Mouse (Mus musculus): ENCODE measurements at regions not wholly inside any gene's neighbourhood (a gene's known extent, or its start where the extent isn't known, plus 50 kb on each side); places are given as distances from the start of the nearest gene placed in this dataset.

- H3K4me1 ChIP-seq (ENCODE audit: insufficient read depth, low read length), result no peaks in the 10 kb centered on the region
- H3K27ac ChIP-seq (ENCODE audit: low read length), result no peak overlapping the region
- no peak overlapping the region for H3K4me3 ChIP-seq (ENCODE audit: low read length)
- no peaks in the 10 kb centered on the region for H3K36me3 ChIP-seq (ENCODE audit: insufficient read depth, low read length)
- 96% methylated on average over 3 of the region's 3 CpGs for WGBS
- H3K4me2 ChIP-seq (replicated peaks; ENCODE audit: low read depth, low read length), result no peak overlapping the region
- H3K9ac ChIP-seq (replicated peaks; ENCODE audit: low read length), result no peak overlapping the region
- no peaks in the 10 kb centered on the region for H3K9me3 ChIP-seq (ENCODE audit: low read length)
- ATAC-seq (ENCODE audit: low FRiP score, low TSS enrichment), result no peak
- H3K27me3 ChIP-seq (ENCODE audit: insufficient read depth, low read length), result no peaks in the 10 kb centered on the region
These were observed 253.3 kb upstream of the Ptbp2 start for GRCm38 (mm10) chr3:120037526-120037925.

- Histone ChIP-seq H3K9me3 (ENCODE audit: low read length) (no peaks in the 10 kb centered on the region), H3K27me3 (ENCODE audit: insufficient read depth, low read length) (no peaks in the 10 kb centered on the region), H3K9ac (replicated peaks; ENCODE audit: low read length) (no peak overlapping the region), H3K4me2 (replicated peaks; ENCODE audit: low read depth, low read length) (no peak overlapping the region), H3K4me3 (ENCODE audit: low read length) (no peak overlapping the region), H3K4me1 (ENCODE audit: insufficient read depth, low read length) (no peaks in the 10 kb centered on the region), H3K36me3 (ENCODE audit: insufficient read depth, low read length) (no peaks in the 10 kb centered on the region), H3K27ac (ENCODE audit: low read length) (no peak overlapping the region)
- WGBS, result 89% methylated on average over 10 of the region's 10 CpGs
- no peak for ATAC-seq (ENCODE audit: low FRiP score, low TSS enrichment)
These were observed 235.8 kb upstream of the Ptbp2 start for GRCm38 (mm10) chr3:120019826-120020683.

GRCm38 (mm10) chr3:120015376-120015775 is 231.1 kb upstream of the Ptbp2 start:
- ATAC-seq (ENCODE audit: low FRiP score, low TSS enrichment), result no peak
- Histone ChIP-seq H3K4me1 (ENCODE audit: insufficient read depth, low read length) (no peaks in the 10 kb centered on the region), H3K9me3 (ENCODE audit: low read length) (no peaks in the 10 kb centered on the region), H3K27me3 (ENCODE audit: insufficient read depth, low read length) (no peaks in the 10 kb centered on the region), H3K27ac (ENCODE audit: low read length) (no peak overlapping the region), H3K4me3 (ENCODE audit: low read length) (no peak overlapping the region), H3K4me2 (replicated peaks; ENCODE audit: low read depth, low read length) (no peak overlapping the region), H3K36me3 (ENCODE audit: insufficient read depth, low read length) (no peaks in the 10 kb centered on the region), H3K9ac (replicated peaks; ENCODE audit: low read length) (no peak overlapping the region)
- WGBS, result 80% methylated on average over 7 of the region's 7 CpGs

GRCm38 (mm10) chr3:120011861-120012260 is 227.6 kb upstream of the Ptbp2 start:
- whole genome bisulfite sequencing, result 36% methylated on average over 3 of the region's 3 CpGs
- ATAC-seq (ENCODE audit: low FRiP score, low TSS enrichment), result no peak
- Histone ChIP-seq H3K9ac (replicated peaks; ENCODE audit: low read length) (no peak overlapping the region), H3K36me3 (ENCODE audit: insufficient read depth, low read length) (no peaks in the 10 kb centered on the region), H3K4me3 (ENCODE audit: low read length) (no peak overlapping the region), H3K4me2 (replicated peaks; ENCODE audit: low read depth, low read length) (no peak overlapping the region), H3K27ac (ENCODE audit: low read length) (no peak overlapping the region), H3K9me3 (ENCODE audit: low read length) (no peaks in the 10 kb centered on the region), H3K4me1 (ENCODE audit: insufficient read depth, low read length) (no peaks in the 10 kb centered on the region), H3K27me3 (ENCODE audit: insufficient read depth, low read length) (no peaks in the 10 kb centered on the region)

- no peak overlapping the region for H3K4me3 ChIP-seq (ENCODE audit: low read length)
- H3K9me3 ChIP-seq (ENCODE audit: low read length), result no peaks in the 10 kb centered on the region
- H3K27ac ChIP-seq (ENCODE audit: low read length), result no peak overlapping the region
- no peaks in the 10 kb centered on the region for H3K27me3 ChIP-seq (ENCODE audit: insufficient read depth, low read length)
- no peaks in the 10 kb centered on the region for H3K36me3 ChIP-seq (ENCODE audit: insufficient read depth, low read length)
- H3K4me1 ChIP-seq (ENCODE audit: insufficient read depth, low read length), result no peaks in the 10 kb centered on the region
- no peak overlapping the region for H3K4me2 ChIP-seq (replicated peaks; ENCODE audit: low read depth, low read length)
- WGBS, result 89% methylated on average over 3 of the region's 3 CpGs
- no peak for ATAC-seq (ENCODE audit: low FRiP score, low TSS enrichment)
- no peak overlapping the region for H3K9ac ChIP-seq (replicated peaks; ENCODE audit: low read length)
These were observed 223.8 kb upstream of the Ptbp2 start for GRCm38 (mm10) chr3:120008110-120008509.

GRCm38 (mm10) chr3:120004588-120004987 is 220.3 kb upstream of the Ptbp2 start:
- Histone ChIP-seq H3K4me1 (ENCODE audit: insufficient read depth, low read length) (no peaks in the 10 kb centered on the region), H3K9me3 (ENCODE audit: low read length) (no peaks in the 10 kb centered on the region), H3K9ac (replicated peaks; ENCODE audit: low read length) (no peak overlapping the region), H3K27me3 (ENCODE audit: insufficient read depth, low read length) (no peaks in the 10 kb centered on the region), H3K36me3 (ENCODE audit: insufficient read depth, low read length) (no peaks in the 10 kb centered on the region), H3K4me2 (replicated peaks; ENCODE audit: low read depth, low read length) (no peak overlapping the region), H3K27ac (ENCODE audit: low read length) (no peak overlapping the region), H3K4me3 (ENCODE audit: low read length) (no peak overlapping the region)
- 87% methylated on average over 3 of the region's 3 CpGs for WGBS
- ATAC-seq (ENCODE audit: low FRiP score, low TSS enrichment), result no peak

GRCm38 (mm10) chr3:120000281-120000680 is 216.0 kb upstream of the Ptbp2 start:
- WGBS, result 65% methylated on average over 5 of the region's 5 CpGs

GRCm38 (mm10) chr3:119996258-119996988 is 212.2 kb upstream of the Ptbp2 start:
- ATAC-seq (ENCODE audit: low FRiP score, low TSS enrichment), result 0 out of 2 replicates have a peak, but pooled peaks have one; percentile 27
- H3K27me3 ChIP-seq (ENCODE audit: insufficient read depth, low read length), result no peaks in the 10 kb centered on the region
- 60% methylated on average over 9 of the region's 9 CpGs for WGBS
- H3K9ac ChIP-seq (replicated peaks; ENCODE audit: low read length), result no peak overlapping the region
- no peak overlapping the region for H3K4me2 ChIP-seq (replicated peaks; ENCODE audit: low read depth, low read length)
- H3K27ac ChIP-seq (ENCODE audit: low read length), result no peak overlapping the region
- no peaks in the 10 kb centered on the region; the same call in 1 of the 2 replicates for H3K4me1 ChIP-seq (ENCODE audit: insufficient read depth, low read length)
- H3K4me3 ChIP-seq (ENCODE audit: low read length), result no peak overlapping the region
- H3K36me3 ChIP-seq (ENCODE audit: insufficient read depth, low read length), result no peaks in the 10 kb centered on the region
- no peaks in the 10 kb centered on the region for H3K9me3 ChIP-seq (ENCODE audit: low read length)

More at GRCm38 (mm10) chr3:120000281-120000680, 216.0 kb upstream of the Ptbp2 start:
- no peak overlapping the region for H3K9ac ChIP-seq (replicated peaks; ENCODE audit: low read length)
- no peaks in the 10 kb centered on the region for H3K36me3 ChIP-seq (ENCODE audit: insufficient read depth, low read length)
- H3K27me3 ChIP-seq (ENCODE audit: insufficient read depth, low read length), result no peaks in the 10 kb centered on the region
- no peak overlapping the region for H3K4me3 ChIP-seq (ENCODE audit: low read length)
- no peak overlapping the region for H3K27ac ChIP-seq (ENCODE audit: low read length)
- ATAC-seq (ENCODE audit: low FRiP score, low TSS enrichment), result no peak
- no peak overlapping the region for H3K4me2 ChIP-seq (replicated peaks; ENCODE audit: low read depth, low read length)
- H3K9me3 ChIP-seq (ENCODE audit: low read length), result no peaks in the 10 kb centered on the region
- H3K4me1 ChIP-seq (ENCODE audit: insufficient read depth, low read length), result no peaks in the 10 kb centered on the region; the same call in 1 of the 2 replicates

GRCm38 (mm10) chr3:119995781-119996180 is 211.5 kb upstream of the Ptbp2 start:
- Histone ChIP-seq H3K9ac (replicated peaks; ENCODE audit: low read length) (no peak overlapping the region), H3K9me3 (ENCODE audit: low read length) (no peaks in the 10 kb centered on the region), H3K4me1 (ENCODE audit: insufficient read depth, low read length) (no peaks in the 10 kb centered on the region; the same call in 1 of the 2 replicates), H3K36me3 (ENCODE audit: insufficient read depth, low read length) (no peaks in the 10 kb centered on the region), H3K27me3 (ENCODE audit: insufficient read depth, low read length) (no peaks in the 10 kb centered on the region), H3K4me3 (ENCODE audit: low read length) (no peak overlapping the region), H3K4me2 (replicated peaks; ENCODE audit: low read depth, low read length) (no peak overlapping the region), H3K27ac (ENCODE audit: low read length) (no peak overlapping the region)
- ATAC-seq (ENCODE audit: low FRiP score, low TSS enrichment), result peak; percentile 57; the same call in 1 of the 2 replicates
- WGBS, result 36% methylated on average over 4 of the region's 4 CpGs
